Mouse (Mus musculus) stomach, embryonic 16.5 days (tissue): ENCODE data around the gene Actr1a. TPM values are rescaled to one million over a fixed set of nuclear protein-coding genes. Genes with fewer than 3 reads are reported as not detected.
A peak's percentile ranks its signal among the peaks of the same experiment; 100 is the strongest.

Experiments used
- ATAC-seq: fragments of 200-750 bp; cut with Nextera tagmentation; 2 replicates; pipeline ENCODE4 v1.8.0; 2017; ENCODE audit warnings: moderate number of reproducible peaks, moderate TSS enrichment; ENCODE audit not compliant: insufficient read depth, low FRiP score
- H3K27ac ChIP-seq: fragments of 300-500 bp; sonication (generic); 2 replicates; pipeline ENCODE4 v1.5.1; 2014; ENCODE audit warnings: low read length
- H3K27me3 ChIP-seq: fragments of 300-500 bp; sonication (generic); 2 replicates; pipeline ENCODE4 v1.6.1; 2014; ENCODE audit warnings: low read length, control low read depth, mixed read lengths; ENCODE audit not compliant: control insufficient read depth, insufficient read depth
- H3K36me3 ChIP-seq: fragments of 300-500 bp; sonication (generic); 2 replicates; pipeline ENCODE4 v1.6.1; 2014; ENCODE audit warnings: low read length; ENCODE audit not compliant: control insufficient read depth, insufficient read depth
- H3K4me1 ChIP-seq: fragments of 300-500 bp; sonication (generic); 2 replicates; pipeline ENCODE4 v1.6.1; 2014; ENCODE audit warnings: low read length, control low read depth, mixed read lengths; ENCODE audit not compliant: control insufficient read depth, insufficient read depth
- H3K4me2 ChIP-seq: fragments of 300-500 bp; sonication (generic); 2 replicates; pipeline ENCODE4 v1.6.1; 2014; ENCODE audit warnings: low read depth, low read length, mixed read lengths
- H3K4me3 ChIP-seq: fragments of 300-500 bp; sonication (generic); replicated peaks from 2 replicates; pipeline ENCODE4 v1.5.1; 2014; ENCODE audit warnings: mild to moderate bottlenecking, low read length
- H3K9ac ChIP-seq: fragments of 300-500 bp; sonication (generic); 2 replicates; pipeline ENCODE4 v1.6.1; 2014; ENCODE audit warnings: low read length
- H3K9me3 ChIP-seq: fragments of 300-500 bp; sonication (generic); replicated peaks from 2 replicates; pipeline ENCODE4 v1.6.1; 2016; ENCODE audit warnings: low read length, control low read depth; ENCODE audit not compliant: control insufficient read depth
- WGBS: fragments of 180-500 bp; shearing (Covaris S2); extraction: QIAGEN DNeasy Blood & Tissue Kit; methylation state at CpG from one replicate; pipeline ENCODE4 v1.1.7; 2014; 5-methylcytosine and 5-hydroxymethylcytosine counted together
- polyA plus RNA-seq: library from polyadenylated mRNA; unstranded; fragments of >200 nt; fragmentation: Nextera tagmentation; extraction: Ambion mirVana; gene quantifications from 2 replicates; pipeline ENCODE4 v1.2.1, GENCODE M21; 2015

The Actr1a gene
- polyA plus RNA-seq, 1 experiment from 2014 or later, result 135 TPM

DNA sequence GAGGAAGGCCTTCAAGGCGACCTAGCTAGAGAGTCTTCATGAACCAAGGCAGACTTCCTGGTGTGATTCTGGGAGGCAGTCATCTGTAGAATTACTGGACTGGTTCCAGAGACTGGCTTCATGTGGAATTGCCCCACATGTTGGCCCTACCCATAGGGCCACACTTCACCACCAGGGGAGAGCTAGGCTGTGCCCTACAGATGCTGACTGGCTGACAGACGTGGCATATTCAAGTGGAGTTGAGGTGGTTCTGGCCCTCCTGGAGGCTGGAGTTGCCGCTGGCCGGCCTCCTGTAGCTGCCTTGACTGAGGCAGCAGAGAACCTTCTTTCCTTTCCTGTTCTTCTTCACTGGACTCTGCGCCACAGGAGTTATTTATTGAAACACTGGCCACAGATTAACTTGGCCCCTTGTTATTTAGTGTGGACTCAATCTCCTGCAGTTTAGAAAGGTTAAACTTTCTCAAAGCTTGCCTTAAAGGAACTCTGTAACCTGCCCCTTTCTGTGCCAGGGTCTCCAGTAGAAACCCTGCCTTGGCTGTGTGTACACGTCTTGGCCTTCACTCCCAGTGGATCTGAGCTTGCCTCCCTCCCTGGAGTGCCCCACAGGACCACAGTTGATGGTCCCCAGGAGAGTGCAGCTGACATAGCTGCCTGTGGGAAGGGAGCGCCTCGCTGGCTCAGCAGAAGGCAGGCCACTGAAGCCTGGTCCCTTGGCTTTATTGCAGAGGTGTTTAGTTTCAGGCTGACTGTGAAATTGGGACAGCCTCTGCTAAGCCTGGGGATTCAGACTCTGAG is 11.2 kb upstream of the Actr1a start:
- 76% methylated on average over 8 of the region's 8 CpGs for WGBS
- H3K27ac ChIP-seq, result peak overlapping the region; percentile 19; the same call in 1 of the 2 replicates
- no peaks in the 10 kb centered on the region for H3K4me1 ChIP-seq
- peaks cover 11% of the 10 kb centered on the region; the same call in 1 of the 2 replicates for H3K36me3 ChIP-seq
- H3K9ac ChIP-seq, result no peak overlapping the region
- no peak overlapping the region for H3K4me3 ChIP-seq
- no peaks in the 10 kb centered on the region for H3K27me3 ChIP-seq
- H3K4me2 ChIP-seq, result no peak overlapping the region
- no peak for ATAC-seq
- H3K9me3 ChIP-seq, result no peaks in the 10 kb centered on the region

DNA sequence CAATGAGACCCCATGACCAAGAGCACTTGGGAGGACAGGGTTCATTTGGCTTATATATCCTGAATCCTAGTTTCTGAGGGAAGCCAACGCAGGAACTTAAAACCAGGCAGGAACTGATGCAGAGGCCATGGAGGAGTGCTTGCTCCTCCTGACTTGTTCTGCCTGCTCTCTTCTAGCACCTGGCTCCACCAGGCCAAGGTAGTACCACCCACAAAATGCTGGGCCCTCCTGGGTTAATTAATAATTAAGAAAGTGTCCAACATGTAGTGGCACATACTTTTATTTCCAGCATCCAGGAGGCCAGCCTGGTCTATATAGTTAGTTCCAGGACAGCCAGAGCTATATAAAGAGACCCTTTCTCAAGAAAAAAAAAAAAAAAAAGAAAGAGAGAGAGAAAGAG is 8.5 kb upstream of the Actr1a start:
- peaks cover 13% of the 10 kb centered on the region; the same call in 1 of the 2 replicates for H3K36me3 ChIP-seq
- H3K27ac ChIP-seq, result no peak overlapping the region
- H3K4me3 ChIP-seq, result no peak overlapping the region
- H3K9ac ChIP-seq, result no peak overlapping the region
- no peak overlapping the region for H3K4me2 ChIP-seq
- H3K4me1 ChIP-seq, result peaks cover 1% of the 10 kb centered on the region
- 96% methylated on average over 1 of the region's 1 CpGs for WGBS
- no peaks in the 10 kb centered on the region for H3K27me3 ChIP-seq
- ATAC-seq, result no peak
- H3K9me3 ChIP-seq, result no peaks in the 10 kb centered on the region

DNA sequence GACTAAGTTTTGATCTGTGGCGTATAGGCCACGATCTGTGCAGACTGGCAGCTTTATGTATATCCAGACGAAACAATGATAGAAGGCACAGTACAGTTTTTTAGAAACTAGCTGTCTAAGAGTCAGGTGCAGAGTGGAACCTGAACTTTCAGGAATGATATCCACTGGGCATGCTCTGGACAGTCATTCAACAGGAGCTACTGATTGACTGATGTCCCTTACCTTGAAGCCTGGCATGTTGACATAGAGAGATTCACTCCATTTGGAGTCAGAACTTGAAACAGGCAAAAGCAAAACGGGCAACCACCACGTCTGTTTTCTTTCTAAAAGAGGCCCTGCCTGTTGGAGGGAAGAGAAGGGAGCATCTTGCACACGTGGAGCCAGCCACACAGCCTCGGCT is 5.0 kb upstream of the Actr1a start:
- H3K4me1 ChIP-seq, result peaks cover 18% of the 10 kb centered on the region
- no peaks in the 10 kb centered on the region for H3K27me3 ChIP-seq
- no peak overlapping the region for H3K27ac ChIP-seq
- peaks cover 13% of the 10 kb centered on the region; the same call in 1 of the 2 replicates for H3K36me3 ChIP-seq
- no peak for ATAC-seq
- no peak overlapping the region for H3K4me2 ChIP-seq
- 83% methylated on average over 7 of the region's 7 CpGs for WGBS
- H3K9ac ChIP-seq, result no peak overlapping the region
- H3K9me3 ChIP-seq, result no peaks in the 10 kb centered on the region
- H3K4me3 ChIP-seq, result no peak overlapping the region

DNA sequence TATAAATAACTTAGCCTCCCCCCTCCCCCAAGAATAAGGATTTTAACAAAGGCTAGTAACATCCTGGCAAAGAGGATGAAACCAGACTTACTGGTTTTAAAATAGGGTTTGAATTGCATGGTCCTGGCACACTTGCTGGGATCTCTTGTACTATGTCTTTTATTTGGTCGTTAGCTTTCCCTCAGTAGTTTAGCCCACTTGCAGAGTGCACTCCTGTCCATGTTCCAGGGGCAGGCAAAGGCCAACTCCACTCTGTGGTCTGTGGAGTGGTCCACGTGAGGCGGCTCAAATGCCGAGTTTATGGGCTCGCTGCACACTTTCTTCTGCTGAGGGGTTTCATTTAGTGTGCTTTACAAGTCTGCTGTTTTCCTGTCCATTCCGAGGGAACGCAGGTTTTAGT is 4.3 kb upstream of the Actr1a start:
- Histone ChIP-seq H3K4me2 (no peak overlapping the region), H3K36me3 (peaks cover 10% of the 10 kb centered on the region; the same call in 1 of the 2 replicates), H3K4me1 (peaks cover 18% of the 10 kb centered on the region), H3K9ac (0 out of 2 replicates have a peak overlapping the region, but pooled peaks have one; percentile 24), H3K27me3 (no peaks in the 10 kb centered on the region), H3K9me3 (no peaks in the 10 kb centered on the region), H3K27ac (no peak overlapping the region), H3K4me3 (no peak overlapping the region)
- ATAC-seq, result no peak
- 77% methylated on average over 7 of the region's 7 CpGs for WGBS

DNA sequence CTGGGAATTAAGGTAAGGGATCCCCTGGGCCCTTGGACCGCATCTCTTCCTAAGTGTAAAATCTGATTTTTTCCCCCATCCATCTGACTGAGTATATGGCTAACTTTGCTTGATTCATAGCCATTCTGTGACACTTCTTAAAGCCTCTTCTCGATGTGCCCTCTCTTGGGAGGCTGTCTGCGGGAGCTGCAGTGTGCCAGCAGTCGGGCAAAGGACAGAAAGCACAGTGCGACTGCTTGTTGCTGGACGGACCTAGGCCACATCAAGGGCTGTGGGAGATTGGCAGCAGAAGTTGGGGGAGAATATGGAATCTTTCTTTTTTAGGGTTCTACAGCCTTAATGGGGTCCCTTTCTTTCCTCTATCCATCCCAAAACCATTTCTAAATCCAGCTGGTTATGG is 3.8 kb upstream of the Actr1a start:
- Histone ChIP-seq H3K9ac (no peak overlapping the region), H3K4me2 (no peak overlapping the region)
- no peak for ATAC-seq

DNA sequence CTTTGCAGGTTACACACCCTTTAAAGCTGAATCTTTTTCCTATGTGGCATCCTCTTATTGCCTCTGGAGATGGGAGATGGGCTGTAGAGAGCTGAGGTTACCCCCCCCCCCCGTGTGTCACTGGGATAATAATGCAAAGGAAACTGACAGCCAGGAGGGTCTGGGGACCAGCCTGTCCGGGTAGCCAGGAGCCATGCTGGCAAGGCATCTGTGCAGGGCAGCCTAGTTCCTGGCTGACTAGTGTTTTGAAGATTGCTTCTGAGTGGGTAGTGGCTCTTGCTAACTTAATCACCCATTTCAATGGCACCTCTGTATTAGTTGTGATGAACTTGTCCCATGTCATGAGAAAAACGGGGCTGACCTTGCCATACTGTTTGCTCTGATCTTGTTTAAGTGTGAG is 2.9 kb upstream of the Actr1a start:
- Histone ChIP-seq H3K9ac (peak overlapping the region; percentile 89), H3K4me2 (peak overlapping the region; percentile 73), H3K27ac (no peak overlapping the region), H3K4me3 (peak overlapping the region; percentile 92), H3K9me3 (no peaks in the 10 kb centered on the region), H3K27me3 (no peaks in the 10 kb centered on the region), H3K4me1 (peaks cover 29% of the 10 kb centered on the region), H3K36me3 (0 out of 2 replicates have a peak, but pooled peaks cover 6% of the 10 kb centered on the region)
- WGBS, result 47% methylated on average over 3 of the region's 3 CpGs
- ATAC-seq, result no peak

More for the DNA sequence above, 3.8 kb upstream of the Actr1a start:
- 81% methylated on average over 6 of the region's 6 CpGs for WGBS
- Histone ChIP-seq H3K36me3 (peaks cover 10% of the 10 kb centered on the region; the same call in 1 of the 2 replicates), H3K4me1 (peaks cover 21% of the 10 kb centered on the region), H3K27me3 (no peaks in the 10 kb centered on the region), H3K9me3 (no peaks in the 10 kb centered on the region), H3K4me3 (no peak overlapping the region), H3K27ac (no peak overlapping the region)

DNA sequence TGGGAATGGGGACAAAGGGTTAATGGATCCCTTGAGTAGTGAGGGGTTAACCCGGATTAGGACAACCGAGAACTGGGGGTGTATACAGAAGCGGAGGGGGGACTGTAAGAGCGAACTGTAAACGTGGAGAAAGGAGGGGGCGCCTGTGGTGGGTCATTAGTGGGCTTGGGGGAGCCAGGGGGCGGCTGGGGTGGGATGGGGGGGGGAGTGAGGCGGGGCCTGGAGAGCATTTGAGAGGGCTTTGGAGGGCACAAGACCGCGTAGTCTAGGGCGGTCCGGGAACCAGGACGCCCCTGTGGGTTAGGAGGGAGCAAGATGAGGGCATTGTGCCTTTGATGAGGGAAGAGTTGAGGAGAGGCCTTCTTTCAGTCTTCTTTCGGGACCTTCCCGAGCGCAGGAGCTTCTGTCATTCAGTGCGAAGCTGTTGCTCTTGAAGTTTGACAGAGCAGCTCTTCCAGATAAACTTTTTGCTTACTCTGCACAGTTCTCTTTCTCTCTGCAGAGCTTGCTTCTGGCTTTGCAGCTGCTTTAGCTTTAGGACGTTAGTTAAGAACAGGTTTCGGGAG is 2.0 kb upstream of the Actr1a start:
- whole genome bisulfite sequencing, result 3% methylated on average over 19 of the region's 19 CpGs
- Histone ChIP-seq H3K9me3 (no peaks in the 10 kb centered on the region), H3K27ac (peak overlapping the region; percentile 87; the same call in 1 of the 2 replicates), H3K4me1 (peaks cover 30% of the 10 kb centered on the region), H3K9ac (peak overlapping the region; percentile 89), H3K27me3 (no peaks in the 10 kb centered on the region), H3K36me3 (0 out of 2 replicates have a peak, but pooled peaks cover 3% of the 10 kb centered on the region), H3K4me2 (peak overlapping the region; percentile 73), H3K4me3 (peak overlapping the region; percentile 92)
- ATAC-seq, result no peak

DNA sequence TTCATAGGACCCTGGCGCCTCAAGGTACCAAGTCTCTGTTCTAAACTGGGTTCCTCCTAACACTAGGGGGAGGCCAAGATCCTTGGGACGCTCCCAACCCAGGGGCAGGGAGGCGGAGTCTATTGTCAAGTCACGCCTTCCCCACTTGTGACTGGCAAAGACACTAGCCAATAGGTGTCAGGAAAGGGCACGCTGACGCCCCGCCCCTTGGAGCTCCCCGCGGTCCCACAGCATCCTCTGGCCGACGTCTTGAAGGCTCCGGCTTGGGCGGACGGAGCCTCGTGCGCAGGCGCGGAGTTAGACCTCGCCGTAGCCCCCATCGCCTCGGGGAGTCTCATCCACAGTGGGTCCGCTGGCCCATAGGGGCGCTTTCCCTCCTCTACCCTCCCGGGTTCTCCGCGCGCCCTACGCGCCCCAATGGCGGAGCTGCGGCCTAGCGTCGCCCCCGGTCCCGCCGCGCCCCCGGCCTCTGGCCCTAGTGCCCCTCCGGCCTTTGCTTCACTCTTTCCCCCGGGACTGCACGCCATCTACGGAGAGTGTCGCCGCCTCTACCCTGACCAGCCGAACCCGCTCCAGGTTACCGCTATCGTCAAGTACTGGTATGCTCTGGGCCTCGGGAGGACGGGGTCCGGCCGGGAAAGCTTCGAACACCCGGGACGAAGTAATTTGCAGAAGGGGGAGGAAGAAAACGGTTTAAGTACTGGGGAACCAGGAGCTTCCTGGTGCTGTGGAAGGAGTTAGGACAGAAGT is 1.3 kb upstream of the Actr1a start, which contains the start of gene Sufu:
TSS of gene Sufu (plus strand) at position 211 of the 750 bp plus-strand sequence.
- no peaks in the 10 kb centered on the region for H3K9me3 ChIP-seq
- peak; percentile 91 for ATAC-seq
- peak within 1 kb of the TSS; percentile 92 for H3K4me3 ChIP-seq
- H3K36me3 ChIP-seq, result 0 out of 2 replicates have a peak, but pooled peaks cover 3% of the 10 kb centered on the region
- H3K27me3 ChIP-seq, result no peaks in the 10 kb centered on the region
- peaks cover 30% of the 10 kb centered on the region for H3K4me1 ChIP-seq
- WGBS, result under 1% methylated on average over 57 of the region's 57 CpGs
- H3K9ac ChIP-seq, result peak within 1 kb of the TSS; percentile 89
- H3K4me2 ChIP-seq, result peak within 1 kb of the TSS; percentile 73
- H3K27ac ChIP-seq, result peak within 1 kb of the TSS; percentile 87
